Mouse (Mus musculus) forebrain, embryonic 11.5 days (tissue): Measurements from ENCODE around the gene Fcrl5. TPM values are rescaled to one million over a fixed set of nuclear protein-coding genes. Genes with fewer than 3 reads are reported as not detected.

ENCODE experiments used
- ATAC-seq: fragments of 200-750 bp; cut with Nextera tagmentation; replicated peaks from 2 replicates; pipeline ENCODE4 v1.8.0; 2017; ENCODE audit warnings: moderate TSS enrichment; ENCODE audit not compliant: low FRiP score
- DNase-seq: peaks from one replicate; pipeline ENCODE4 v3.0.0-alpha.2; 2017; ENCODE audit warnings: low spot score
- H3K27ac ChIP-seq: fragments of 300-500 bp; sonication (generic); 2 replicates; pipeline ENCODE4 v1.5.1; 2014; ENCODE audit warnings: low read depth, low read length
- H3K27me3 ChIP-seq: fragments of 300-500 bp; sonication (generic); 2 replicates; pipeline ENCODE4 v1.6.1; 2014; ENCODE audit warnings: mild to moderate bottlenecking, low read length, mixed read lengths; ENCODE audit not compliant: control insufficient read depth, insufficient read depth
- H3K36me3 ChIP-seq: fragments of 300-500 bp; sonication (generic); 2 replicates; pipeline ENCODE4 v1.6.1; 2014; ENCODE audit warnings: mild to moderate bottlenecking, low read length, moderate library complexity, mixed read lengths; ENCODE audit not compliant: control insufficient read depth, insufficient read depth
- H3K4me1 ChIP-seq: fragments of 300-500 bp; sonication (generic); replicated peaks from 2 replicates; pipeline ENCODE4 v1.6.1; 2014; ENCODE audit warnings: low read length, mixed read lengths; ENCODE audit not compliant: control insufficient read depth, insufficient read depth
- H3K4me2 ChIP-seq: fragments of 300-500 bp; sonication (generic); 2 replicates; pipeline ENCODE4 v1.6.1; 2014; ENCODE audit warnings: low read depth, mild to moderate bottlenecking, low read length, moderate library complexity, mixed read lengths; ENCODE audit not compliant: severe bottlenecking
- H3K4me3 ChIP-seq: fragments of 300-500 bp; sonication (generic); 2 replicates; pipeline ENCODE4 v1.5.1; 2014; ENCODE audit warnings: low read depth, low read length
- H3K9ac ChIP-seq: fragments of 300-500 bp; sonication (generic); 2 replicates; pipeline ENCODE4 v1.6.1; 2014; ENCODE audit warnings: low read length
- H3K9me3 ChIP-seq: fragments of 300-500 bp; sonication (generic); 2 replicates; pipeline ENCODE4 v1.6.1; 2016; ENCODE audit warnings: low read length, mixed read lengths; ENCODE audit not compliant: control insufficient read depth
- WGBS: fragments of 180-500 bp; shearing (Covaris S2); extraction: QIAGEN DNeasy Blood & Tissue Kit; methylation state at CpG from one replicate; pipeline ENCODE4 v1.1.7; 2014; 5-methylcytosine and 5-hydroxymethylcytosine counted together
- polyA plus RNA-seq: library from polyadenylated mRNA; unstranded; fragments of >200 nt; fragmentation: Nextera tagmentation; extraction: Ambion mirVana; gene quantifications from 2 replicates; pipeline ENCODE4 v1.2.1, GENCODE M21; 2014

The Fcrl5 gene
- polyA plus RNA-seq, 1 experiment from 2014 or later: not detected

DNA sequence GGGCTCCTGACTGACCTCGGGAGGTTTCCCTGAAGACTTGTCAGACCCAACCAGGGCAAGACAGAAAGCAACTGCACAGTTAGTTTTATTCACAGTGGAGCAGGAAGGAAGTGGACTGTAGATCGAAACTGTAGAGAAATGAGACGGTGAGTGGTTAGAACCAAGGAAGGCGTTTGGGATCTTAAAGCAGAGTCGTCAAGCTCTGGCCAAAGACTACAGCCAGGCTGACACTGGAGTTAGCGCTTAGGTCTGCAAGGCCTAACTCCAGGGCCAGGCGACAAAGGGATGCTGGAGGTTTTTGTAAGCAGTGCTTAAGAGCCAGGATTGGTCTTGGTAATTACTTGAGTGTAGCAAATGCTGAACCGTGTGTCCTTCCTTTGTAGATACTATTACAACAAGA, 93.3 kb downstream of the Fcrl5 start:
- H3K9me3 ChIP-seq: no peaks in the 10 kb centered on the region
- no peak overlapping the region for H3K4me2 ChIP-seq
- no peak overlapping the region for H3K4me3 ChIP-seq
- no peak overlapping the region for H3K27ac ChIP-seq
- DNase-seq (no peak), ATAC-seq (no peak)
- H3K9ac ChIP-seq: no peak overlapping the region
- 0 out of 2 replicates have a peak, but pooled peaks cover 4% of the 10 kb centered on the region for H3K4me1 ChIP-seq
- WGBS: 95% methylated on average over 8 of the region's 8 CpGs
- H3K36me3 ChIP-seq: peaks cover 8% of the 10 kb centered on the region
- H3K27me3 ChIP-seq: no peaks in the 10 kb centered on the region

DNA sequence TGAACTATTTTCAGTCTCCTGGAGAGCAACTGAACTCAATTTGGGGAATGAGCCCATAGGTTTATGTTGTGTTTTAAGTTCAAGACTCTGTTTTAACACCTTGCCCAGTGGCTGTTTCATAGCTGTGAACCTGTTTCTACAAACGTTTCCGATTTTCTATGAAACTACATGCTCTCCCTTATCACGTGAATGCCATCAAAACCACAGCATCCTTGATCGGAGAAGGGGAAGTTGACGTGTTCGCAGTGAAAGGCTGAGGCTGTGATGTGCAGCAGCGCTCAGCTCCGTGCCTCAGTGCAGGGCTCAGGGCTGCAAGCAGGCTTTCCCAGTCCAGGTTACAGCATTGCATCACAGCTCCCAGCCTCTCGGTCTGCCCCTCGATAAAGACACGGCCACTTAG, 94.0 kb downstream of the Fcrl5 start:
- Histone ChIP-seq H3K27me3 (no peaks in the 10 kb centered on the region), H3K4me2 (no peak overlapping the region), H3K4me1 (0 out of 2 replicates have a peak, but pooled peaks cover 4% of the 10 kb centered on the region), H3K36me3 (peaks cover 8% of the 10 kb centered on the region), H3K27ac (no peak overlapping the region), H3K4me3 (no peak overlapping the region), H3K9me3 (no peaks in the 10 kb centered on the region), H3K9ac (no peak overlapping the region)
- DNase-seq: no peak
- 94% methylated on average over 11 of the region's 11 CpGs for WGBS
- ATAC-seq: no peak

- DNase-seq (no peak), ATAC-seq (no peak)
- Histone ChIP-seq H3K36me3 (peaks cover 10% of the 10 kb centered on the region), H3K9ac (no peak overlapping the region), H3K27ac (no peak overlapping the region), H3K9me3 (no peaks in the 10 kb centered on the region), H3K4me1 (0 out of 2 replicates have a peak, but pooled peaks cover 4% of the 10 kb centered on the region), H3K27me3 (no peaks in the 10 kb centered on the region), H3K4me2 (no peak overlapping the region), H3K4me3 (no peak overlapping the region)
- 92% methylated on average over 3 of the region's 3 CpGs for WGBS
Measured at GRCm38 (mm10) chr3:87530234-87530633, 94.7 kb downstream of the Fcrl5 start.

GRCm38 (mm10) chr3:87533667-87534378, 98.2 kb downstream of the Fcrl5 start:
- peaks cover 17% of the 10 kb centered on the region for H3K36me3 ChIP-seq
- H3K4me3 ChIP-seq: no peak overlapping the region
- no peaks in the 10 kb centered on the region for H3K9me3 ChIP-seq
- H3K4me2 ChIP-seq: no peak overlapping the region
- DNase-seq (no peak), ATAC-seq (no peak)
- no peaks in the 10 kb centered on the region for H3K27me3 ChIP-seq
- WGBS: 97% methylated on average over 7 of the region's 7 CpGs
- H3K4me1 ChIP-seq: no peaks in the 10 kb centered on the region
- no peak overlapping the region for H3K27ac ChIP-seq
- H3K9ac ChIP-seq: no peak overlapping the region

DNA sequence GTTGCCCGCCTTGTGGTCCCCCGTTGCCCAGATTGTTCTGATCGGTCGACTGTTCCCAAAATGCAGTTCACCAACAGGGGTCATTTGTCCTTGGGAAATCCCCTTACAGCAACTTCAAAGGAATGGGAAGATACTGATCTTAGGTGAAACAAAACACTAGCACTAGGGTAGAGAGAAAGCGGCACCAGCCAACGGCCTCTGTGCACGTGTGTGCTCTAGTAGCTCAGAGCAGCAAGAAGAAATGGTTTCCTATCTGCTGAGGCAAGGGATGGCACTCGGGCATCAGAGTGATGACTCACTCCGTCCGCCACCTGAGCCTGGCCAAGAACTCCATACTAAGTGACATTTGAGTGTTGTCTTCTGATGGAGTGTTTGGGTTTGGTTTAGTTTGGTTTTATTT, 102.5 kb downstream of the Fcrl5 start:
- H3K27me3 ChIP-seq: no peaks in the 10 kb centered on the region
- H3K4me3 ChIP-seq: no peak overlapping the region
- peaks cover 13% of the 10 kb centered on the region for H3K36me3 ChIP-seq
- no peak overlapping the region for H3K4me2 ChIP-seq
- 89% methylated on average over 10 of the region's 10 CpGs for WGBS
- ATAC-seq (no peak), DNase-seq (no peak)
- H3K9me3 ChIP-seq: no peaks in the 10 kb centered on the region
- peaks cover 10% of the 10 kb centered on the region for H3K4me1 ChIP-seq
- H3K9ac ChIP-seq: no peak overlapping the region
- H3K27ac ChIP-seq: no peak overlapping the region

- H3K9me3 ChIP-seq: no peaks in the 10 kb centered on the region
- ATAC-seq: no peak
- H3K27me3 ChIP-seq: no peaks in the 10 kb centered on the region
- H3K9ac ChIP-seq: no peak overlapping the region
- no peak overlapping the region for H3K4me3 ChIP-seq
- peaks cover 12% of the 10 kb centered on the region for H3K4me1 ChIP-seq
- H3K36me3 ChIP-seq: peaks cover 12% of the 10 kb centered on the region
- H3K27ac ChIP-seq: no peak overlapping the region
- WGBS: 69% methylated on average over 11 of the region's 11 CpGs
- DNase-seq: no peak
- H3K4me2 ChIP-seq: no peak overlapping the region
Measured at GRCm38 (mm10) chr3:87540028-87540675, 104.6 kb downstream of the Fcrl5 start.

DNA sequence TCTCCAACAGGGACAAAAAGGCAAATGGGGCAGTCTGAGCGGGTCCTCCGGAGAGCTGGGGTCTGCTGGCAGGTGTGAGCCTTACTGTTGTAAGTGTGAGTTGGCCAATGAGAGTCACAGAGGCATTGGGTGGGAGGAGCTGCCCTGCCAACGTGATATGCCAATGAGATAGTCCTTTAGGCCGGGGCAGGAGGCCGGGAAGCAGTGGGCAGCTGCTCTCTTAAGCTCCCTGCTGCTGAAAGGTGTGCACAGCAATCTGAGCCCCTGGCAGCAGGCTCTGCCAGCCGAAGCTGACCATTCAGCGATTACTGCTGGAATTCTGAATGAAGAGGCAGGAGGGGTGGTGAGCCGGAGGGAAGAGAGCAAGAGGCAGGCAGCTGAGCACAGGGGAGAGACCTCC, 105.1 kb downstream of the Fcrl5 start:
- peaks cover 8% of the 10 kb centered on the region; the same call in 1 of the 2 replicates for H3K36me3 ChIP-seq
- no peak for ATAC-seq

DNA sequence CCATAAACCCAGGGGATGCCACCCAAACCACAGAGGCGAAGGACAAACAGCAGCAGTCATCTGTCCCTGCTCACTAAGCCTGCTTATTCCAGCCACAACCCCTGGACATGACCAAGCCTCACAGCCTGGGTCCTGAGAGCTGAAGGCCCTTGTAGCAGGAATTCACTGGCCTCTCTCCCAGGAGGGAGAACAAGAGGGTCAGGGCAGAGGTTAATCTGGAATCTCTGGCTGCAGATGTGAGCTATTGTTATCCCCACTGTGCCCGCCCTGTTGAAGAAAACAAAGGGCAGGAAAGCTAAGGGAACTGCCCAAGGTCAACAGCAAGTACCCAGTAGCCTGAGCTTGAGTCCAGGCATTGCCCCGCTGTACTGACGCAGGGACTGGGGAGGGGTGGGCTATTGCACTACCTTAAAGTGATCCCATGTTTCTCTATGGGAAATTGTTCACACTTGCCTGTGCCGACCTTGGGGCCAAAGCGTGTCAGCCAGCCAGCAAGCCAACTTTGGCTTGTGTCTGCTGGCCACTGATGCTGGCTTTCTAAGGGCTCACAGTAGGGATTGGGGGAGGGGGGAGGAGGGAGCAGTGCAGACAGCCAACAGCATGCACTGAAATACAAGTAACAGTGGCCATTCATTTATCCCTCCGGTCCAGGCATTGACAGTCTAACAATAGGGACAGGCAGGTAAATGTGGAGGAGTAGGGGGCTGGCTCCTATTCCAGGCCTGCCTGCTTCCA, 107.1 kb downstream of the Fcrl5 start:
- WGBS: 25% methylated on average over 7 of the region's 7 CpGs
- Histone ChIP-seq H3K36me3 (no peaks in the 10 kb centered on the region; the same call in 1 of the 2 replicates), H3K27ac (no peak overlapping the region), H3K4me2 (no peak overlapping the region), H3K4me1 (peaks cover 12% of the 10 kb centered on the region), H3K27me3 (no peaks in the 10 kb centered on the region), H3K9ac (0 out of 2 replicates have a peak overlapping the region, but pooled peaks have one; percentile 5), H3K9me3 (no peaks in the 10 kb centered on the region), H3K4me3 (no peak overlapping the region)
- ATAC-seq: no peak
- no peak for DNase-seq

More for the DNA sequence above, 105.1 kb downstream of the Fcrl5 start:
- no peak overlapping the region for H3K9ac ChIP-seq
- no peaks in the 10 kb centered on the region for H3K27me3 ChIP-seq
- H3K4me1 ChIP-seq: peaks cover 12% of the 10 kb centered on the region
- WGBS: 21% methylated on average over 8 of the region's 8 CpGs
- no peak overlapping the region for H3K4me3 ChIP-seq
- no peaks in the 10 kb centered on the region for H3K9me3 ChIP-seq
- H3K27ac ChIP-seq: no peak overlapping the region
- no peak overlapping the region for H3K4me2 ChIP-seq
- no peak for DNase-seq
